Mouse (Mus musculus) adrenal gland, adult 18-20 months (tissue): ENCODE measurements around the gene BC025446. TPM values are rescaled to one million over a fixed set of nuclear protein-coding genes. Genes with fewer than 3 reads are reported as not detected.
"Not testable (repeated sequence)": the region's sequence is repeated elsewhere in the genome, so short reads cannot be mapped to it uniquely, and the experiment has no call there.

ENCODE experiments used
- DNase-seq, 2 experiments: peaks; one replicate each; pipeline ENCODE4 v3.0.0; 2021 to 2022; ENCODE audit warnings: low spot score in 2 of 2
- long read RNA-seq, 2 experiments: library from polyadenylated mRNA; stranded (forward); transcript quantifications; one replicate each; pipeline ENCODE4 v2.0.0; 2021
- total RNA-seq, 2 experiments: library from RNA; stranded (reverse); gene quantifications; 1 replicate in 1 of 2; 2 replicates in 1 of 2; pipeline ENCODE4 v1.2.3; 2021

The BC025446 gene
- not detected for total RNA-seq
- long read RNA-seq, experiment 1 = 0 reads
- long read RNA-seq, experiment 2 = 0 reads

DNA sequence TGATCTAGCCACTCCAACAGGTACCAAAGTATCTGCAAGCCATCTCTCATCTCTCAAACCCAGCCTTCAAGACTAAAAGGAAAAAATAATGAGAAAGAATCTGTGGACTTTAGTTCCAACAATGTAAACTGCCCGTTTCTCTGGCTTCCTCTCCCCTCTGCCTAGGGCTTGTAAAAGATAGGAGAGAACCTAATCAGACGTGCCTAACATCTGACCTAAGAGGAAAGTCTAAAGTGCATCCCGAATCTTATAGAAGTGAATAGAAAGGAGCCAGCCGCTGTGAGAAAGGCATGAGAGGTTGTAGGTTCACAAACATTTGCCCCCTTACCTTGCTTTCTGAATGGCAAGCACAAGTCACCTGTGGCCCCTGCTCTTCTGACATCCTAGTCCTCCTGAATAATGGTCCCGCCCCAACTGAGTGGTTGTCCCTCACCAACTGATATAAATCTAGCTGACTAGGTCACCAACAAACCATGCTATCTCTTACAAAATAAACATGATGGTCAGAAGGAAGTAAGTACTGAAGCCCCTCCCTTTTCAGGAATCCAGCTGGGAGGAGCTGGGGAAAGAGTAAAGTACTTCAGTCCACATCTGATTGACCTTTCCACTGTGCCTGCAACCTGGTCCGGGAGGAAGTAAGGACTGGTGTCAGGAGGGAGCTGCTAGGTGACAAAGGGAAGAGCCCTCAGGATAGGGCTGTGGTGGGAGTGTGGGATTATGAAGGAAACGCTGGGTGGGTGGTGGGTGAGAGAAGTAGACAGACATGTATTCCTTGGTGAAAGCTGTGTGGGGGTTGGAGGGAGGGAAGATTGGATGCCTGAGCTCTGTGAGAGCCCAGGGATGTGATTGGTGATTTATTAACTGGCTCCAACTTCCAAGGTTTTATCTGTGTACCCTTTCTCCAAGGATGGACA, at the start of gene BC025446:
Gene BC025446 (plus strand): TSS at position 599 of the 914 bp plus-strand sequence.
- DNase-seq = no peak

- DNase-seq = peak; percentile 33 to 36
These were observed 40.7 kb upstream of the BC025446 start for GRCm38 (mm10) chr15:75175506-75175905.

DNA sequence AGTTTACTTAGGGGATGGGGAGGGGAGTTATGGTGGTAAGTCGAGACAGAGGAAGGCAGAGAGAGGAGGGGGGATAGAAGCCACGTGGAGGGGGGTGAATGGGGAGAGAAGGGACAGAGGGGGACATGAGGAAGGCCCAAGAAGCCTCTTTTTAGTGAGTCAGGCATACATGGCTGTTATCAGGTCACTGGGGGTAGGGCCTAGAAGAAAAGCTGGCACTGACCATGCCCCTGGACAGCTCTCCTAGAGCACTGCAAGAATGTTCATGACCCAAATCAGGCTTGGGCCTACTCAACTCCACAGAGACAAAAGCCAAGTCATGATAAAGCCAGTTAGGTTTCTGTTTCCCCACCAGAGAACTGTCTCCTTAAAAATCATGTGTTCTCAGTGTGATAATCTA, 29.9 kb upstream of the BC025446 start:
- no peak for DNase-seq

DNA sequence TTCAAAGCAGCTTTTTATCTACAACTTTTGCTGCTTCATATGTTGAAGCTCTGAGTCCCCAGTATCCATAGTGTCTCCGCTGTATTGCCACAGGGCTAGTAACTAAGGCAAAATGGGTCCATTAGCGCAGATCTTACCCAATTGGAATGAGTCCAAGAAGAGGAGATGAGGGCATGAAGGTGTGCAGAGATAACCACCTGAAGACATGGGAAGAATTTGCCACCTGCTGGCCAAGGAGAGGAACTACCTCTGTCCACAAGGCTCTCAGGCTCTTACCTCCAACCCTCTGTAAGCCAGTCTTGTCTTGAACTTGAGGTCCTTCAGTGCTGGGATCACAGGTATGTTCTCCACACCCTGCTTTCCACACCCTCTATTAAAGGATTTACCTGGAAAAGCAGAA, 27.1 kb upstream of the BC025446 start:
- DNase-seq = peak; percentile 6 to 18

GRCm38 (mm10) chr15:75190560-75190959, 25.6 kb upstream of the BC025446 start:
- DNase-seq = not testable (repeated sequence)

GRCm38 (mm10) chr15:75216831-75217230, 655 bp downstream of the BC025446 start:
- DNase-seq = no peak

- DNase-seq = no peak
These were observed 5.8 kb downstream of the BC025446 start for GRCm38 (mm10) chr15:75221942-75222341.

DNA sequence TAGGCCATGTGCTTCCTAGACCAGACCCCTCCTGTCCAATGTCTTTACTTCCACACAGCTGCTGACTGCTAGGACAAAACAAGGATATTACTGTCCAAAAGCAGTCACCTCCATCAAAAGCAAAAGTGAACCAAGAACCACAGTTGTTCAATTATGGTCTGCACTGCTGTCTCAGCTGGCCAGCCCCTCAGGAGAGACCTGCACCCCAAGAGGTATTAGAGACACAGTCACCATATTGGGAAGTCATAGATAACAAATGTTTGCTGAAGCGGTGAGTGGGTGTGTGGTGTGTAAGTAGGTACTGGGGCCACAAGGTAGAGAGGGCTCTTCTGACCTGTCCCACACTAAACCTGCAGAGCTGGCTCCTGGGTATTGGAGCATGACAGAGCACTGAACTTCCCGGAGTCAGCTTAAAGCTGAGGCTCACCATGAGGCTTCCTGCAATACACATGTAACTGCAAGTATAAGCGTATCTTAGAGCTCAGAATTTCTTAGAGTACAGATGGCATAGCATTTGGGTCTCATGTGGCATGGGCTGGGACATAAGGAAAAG, 21.6 kb downstream of the BC025446 start:
- no peak for DNase-seq

GRCm38 (mm10) chr15:75240558-75240957, 24.4 kb downstream of the BC025446 start:
- no peak for DNase-seq

GRCm38 (mm10) chr15:75242756-75243640, 26.8 kb downstream of the BC025446 start:
- no peak for DNase-seq

- DNase-seq = no peak
These were observed 38.5 kb downstream of the BC025446 start for GRCm38 (mm10) chr15:75254671-75255070.

- no peak for DNase-seq
These were observed 49.7 kb downstream of the BC025446 start for GRCm38 (mm10) chr15:75265863-75266262.

GRCm38 (mm10) chr15:75266626-75267025, 50.5 kb downstream of the BC025446 start:
- DNase-seq = no peak

DNA sequence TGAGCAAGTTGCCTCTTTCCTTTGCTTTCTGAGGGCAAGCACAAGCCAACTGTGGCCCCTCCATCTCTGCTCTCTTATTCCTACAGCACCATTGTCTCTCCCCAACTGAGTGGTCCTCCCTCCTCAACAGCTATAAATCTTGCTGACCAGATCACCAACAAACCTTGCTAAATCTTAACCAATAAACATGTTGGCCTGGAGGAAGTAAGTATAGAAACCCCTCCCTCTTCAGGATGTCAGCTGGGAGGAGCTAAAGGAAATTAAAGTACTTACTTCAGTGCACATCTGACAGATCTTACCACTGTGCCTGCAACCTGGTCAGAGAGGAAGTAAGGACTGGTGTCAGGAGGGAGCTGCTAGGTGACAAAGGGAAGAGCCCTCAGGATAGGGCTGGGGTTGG, 51.9 kb downstream of the BC025446 start, which contains the start of gene Ly6f:
Gene Ly6f (plus strand): TSS at position 301 of the 400 bp plus-strand sequence.
- DNase-seq = no peak

GRCm38 (mm10) chr15:75268916-75269829, 53.0 kb downstream of the BC025446 start:
- no peak for DNase-seq

- no peak for DNase-seq
These were observed 54.0 kb downstream of the BC025446 start for GRCm38 (mm10) chr15:75270169-75270568.

DNA sequence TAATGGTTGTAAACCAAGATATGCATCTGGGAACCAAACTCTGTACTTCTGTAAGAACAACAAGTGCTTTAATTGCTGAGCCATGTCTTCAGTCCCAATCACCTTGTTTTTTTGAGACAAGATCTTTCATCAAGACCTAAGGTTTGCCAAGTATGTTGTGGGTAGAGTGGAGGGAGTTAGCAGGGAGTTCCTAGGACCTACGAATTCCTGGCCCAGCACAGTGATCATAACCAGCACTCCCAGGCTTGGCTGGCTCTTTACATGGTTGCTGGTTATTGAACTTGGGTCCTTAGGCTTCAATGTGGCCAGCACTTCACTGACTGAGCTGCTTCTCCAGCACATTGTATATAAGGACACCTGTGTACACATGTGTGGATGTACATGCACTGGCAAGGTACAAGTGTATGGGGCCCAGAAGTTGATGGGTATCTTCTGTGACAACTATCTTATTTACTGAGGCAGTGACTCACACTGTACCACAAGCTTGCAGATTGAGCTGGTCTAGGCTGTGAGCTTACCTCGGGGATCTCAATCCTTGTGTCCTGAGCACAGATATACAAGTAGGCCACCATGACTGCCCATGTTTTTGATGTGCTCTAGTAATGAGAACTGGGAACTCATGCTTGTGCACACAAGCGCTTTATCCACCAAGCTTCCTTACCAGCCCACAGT, 54.7 kb downstream of the BC025446 start:
- no peak for DNase-seq

DNA sequence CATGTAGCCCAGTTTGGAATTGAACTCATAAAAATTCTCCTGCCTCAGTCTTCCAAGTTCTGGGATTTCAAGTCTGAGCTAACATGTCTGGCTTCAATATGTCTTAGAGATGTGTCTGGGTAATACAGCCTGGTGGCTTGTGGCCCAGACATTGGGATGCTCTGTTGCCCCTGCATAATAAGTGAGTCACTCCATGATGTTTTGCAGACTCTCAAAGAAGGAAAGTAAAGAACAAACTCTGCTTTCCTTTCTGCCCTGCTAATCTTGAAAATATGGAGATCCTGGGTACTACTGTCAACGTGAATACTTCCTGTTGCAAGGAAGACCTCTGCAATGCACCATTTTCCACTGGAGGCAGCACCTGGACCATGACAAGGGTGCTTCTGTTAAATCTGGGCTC, 55.2 kb downstream of the BC025446 start:
- DNase-seq = no peak

DNA sequence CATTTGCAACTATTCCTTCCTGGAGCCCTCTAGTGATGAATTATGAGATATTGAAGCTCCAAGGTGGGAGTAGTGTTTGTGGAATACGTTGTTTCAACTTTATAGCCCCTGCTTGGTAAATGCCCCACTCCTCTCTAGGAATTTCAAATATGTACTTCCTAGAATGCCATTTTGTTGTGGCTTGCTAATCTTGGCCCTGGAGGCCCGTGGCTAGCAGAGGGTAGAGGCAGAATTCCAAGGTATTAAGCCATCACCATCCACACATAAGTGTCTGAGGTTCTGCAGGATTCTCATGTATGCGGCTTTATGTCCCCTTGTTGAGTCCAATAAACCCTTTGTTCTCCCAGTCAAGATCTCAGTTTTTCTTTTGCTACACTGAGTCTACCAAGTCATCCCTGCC, 55.7 kb downstream of the BC025446 start:
- DNase-seq = no peak
